In the genomic region with DNA sequence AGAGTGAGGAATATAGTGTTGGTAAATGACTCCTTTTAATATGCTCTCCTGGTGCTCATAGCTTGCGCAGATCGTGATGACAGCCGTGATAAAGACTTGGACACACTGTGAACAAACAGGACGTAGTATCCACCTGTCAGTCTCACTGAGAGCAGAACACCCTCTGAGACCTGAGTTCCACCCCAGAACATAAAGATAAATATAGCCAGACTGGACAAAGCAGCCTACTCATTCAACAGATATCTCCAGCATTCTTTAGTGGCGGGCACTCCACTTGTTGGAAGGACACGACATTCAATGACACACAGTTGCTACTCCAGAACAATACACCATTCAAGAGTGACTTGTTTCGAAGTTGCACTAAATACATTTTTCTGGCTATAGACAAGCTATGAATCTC, we compare ENCODE assay signal across 12 mouse cellular contexts.
"Had no signal": no experiment of that assay in that cellular context is flagged by ENCODE, and none has a peak within 500 bp of the region (broad histone marks: within the 10 kb centered on the region; RNA-seq: fewer than 3 reads in every experiment).

No protein-coding gene starts in this region.

- H3K4me3 ChIP-seq: kidney, embryonic 15.5 days; limb, embryonic 15.5 days; liver, embryonic 12.5 days; midbrain, embryonic 12.5 days had no signal

- H3K36me3 ChIP-seq: kidney, embryonic 15.5 days; limb, embryonic 15.5 days; liver, embryonic 12.5 days; midbrain, embryonic 12.5 days had no signal

- H3K4me2 ChIP-seq: kidney, embryonic 15.5 days; limb, embryonic 15.5 days; liver, embryonic 12.5 days; midbrain, embryonic 12.5 days had no signal

- H3K27ac ChIP-seq: kidney, embryonic 15.5 days; limb, embryonic 15.5 days; liver, embryonic 12.5 days; midbrain, embryonic 12.5 days had no signal

- H3K9ac ChIP-seq: kidney, embryonic 15.5 days; limb, embryonic 15.5 days; liver, embryonic 12.5 days; midbrain, embryonic 12.5 days had no signal

- DNase-seq: kidney, postnatal 14 days; layer of hippocampus, adult 9-11 months; layer of hippocampus, postnatal 36 days; right cerebral cortex, adult 18-20 months; right cerebral cortex, postnatal 25 days; thymus, adult 18-20 months; thymus, postnatal 14 days had no signal

- H3K27me3 ChIP-seq: kidney, embryonic 15.5 days; limb, embryonic 15.5 days; liver, embryonic 12.5 days had no signal

- ATAC-seq: liver, embryonic 12.5 days; midbrain, embryonic 16.5 days had no signal

- H3K4me1 ChIP-seq: kidney, embryonic 15.5 days; limb, embryonic 15.5 days; liver, embryonic 12.5 days; midbrain, embryonic 12.5 days had no signal

- H3K9me3 ChIP-seq: kidney, embryonic 15.5 days; limb, embryonic 15.5 days; liver, embryonic 12.5 days; midbrain, embryonic 12.5 days had no signal
